Mouse (Mus musculus): ENCODE results near the gene Pdgfra.

- TF ChIP-seq CTCF (IDR thresholded peaks at IDR 0.05; ENCODE audit: borderline replicate concordance, extremely low read depth, insufficient read depth, insufficient read length): no peak
- no peak for TF ChIP-seq POLR2A (IDR thresholded peaks at IDR 0.05; ENCODE audit: borderline replicate concordance, extremely low read depth, insufficient read depth, insufficient read length, poor library complexity, severe bottlenecking)
Measured at GRCm38 (mm10) chr5:75183653-75184052, 31.6 kb downstream of the Pdgfra start.
